Mouse (Mus musculus): ENCODE measurements around the gene Notch4.
A peak's percentile ranks its signal among the peaks of the same experiment; 100 is the strongest.

Notch4 gene

DNA sequence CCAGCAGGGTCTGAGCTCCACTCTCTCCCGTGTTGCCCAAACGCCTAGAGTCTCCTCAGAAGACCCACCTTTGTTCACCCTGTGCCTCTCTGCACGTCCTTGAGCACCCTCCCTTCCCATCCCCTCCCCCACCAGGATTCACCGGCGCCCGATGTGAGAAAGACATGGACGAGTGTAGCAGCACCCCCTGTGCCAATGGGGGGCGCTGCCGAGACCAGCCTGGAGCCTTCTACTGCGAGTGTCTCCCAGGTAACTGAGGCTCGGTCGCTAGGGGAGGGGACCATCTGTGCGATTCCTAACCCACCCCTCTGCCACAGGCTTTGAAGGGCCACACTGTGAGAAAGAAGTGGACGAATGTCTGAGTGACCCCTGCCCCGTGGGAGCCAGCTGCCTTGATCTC, 8.3 kb downstream of the Notch4 start:
- DNase-seq: no peak

- DNase-seq: no peak
Measured at GRCm38 (mm10) chr17:34576577-34576976, 12.5 kb downstream of the Notch4 start.

DNA sequence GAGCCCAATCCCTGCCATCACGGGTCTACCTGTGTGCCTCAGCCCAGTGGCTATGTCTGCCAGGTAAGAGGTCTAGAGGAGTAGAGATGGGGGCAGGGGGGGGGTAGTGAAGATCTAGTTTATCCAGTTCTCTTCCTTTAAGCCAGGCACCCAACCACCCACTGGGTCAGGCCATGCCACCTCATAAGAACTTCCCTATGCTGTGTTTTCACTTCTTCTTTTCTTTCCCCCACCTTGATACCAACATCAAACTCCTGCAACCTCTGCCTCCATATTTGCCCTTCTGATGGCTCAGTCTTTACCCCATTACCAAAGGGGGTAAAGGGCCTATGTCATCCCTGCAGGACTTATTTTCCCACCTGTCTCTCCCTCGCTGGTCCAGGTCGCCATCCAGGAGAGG, 14.0 kb downstream of the Notch4 start:
- no peak for DNase-seq

- DNase-seq: no peak
Measured at GRCm38 (mm10) chr17:34582528-34582927, 18.5 kb downstream of the Notch4 start.

DNA sequence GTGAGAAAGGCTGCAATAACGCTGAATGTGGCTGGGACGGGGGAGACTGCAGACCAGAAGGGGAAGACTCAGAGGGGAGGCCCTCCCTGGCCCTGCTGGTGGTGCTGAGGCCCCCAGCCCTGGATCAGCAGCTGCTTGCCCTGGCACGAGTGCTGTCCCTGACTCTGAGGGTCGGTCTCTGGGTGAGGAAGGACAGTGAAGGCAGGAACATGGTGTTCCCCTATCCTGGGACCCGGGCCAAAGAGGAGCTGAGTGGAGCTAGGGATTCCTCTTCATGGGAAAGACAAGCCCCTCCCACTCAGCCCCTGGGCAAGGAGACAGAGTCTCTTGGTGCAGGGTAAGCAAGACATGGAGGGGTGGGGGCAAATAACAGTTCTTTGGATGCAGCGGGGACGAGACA, 19.3 kb downstream of the Notch4 start:
- no peak for DNase-seq

DNA sequence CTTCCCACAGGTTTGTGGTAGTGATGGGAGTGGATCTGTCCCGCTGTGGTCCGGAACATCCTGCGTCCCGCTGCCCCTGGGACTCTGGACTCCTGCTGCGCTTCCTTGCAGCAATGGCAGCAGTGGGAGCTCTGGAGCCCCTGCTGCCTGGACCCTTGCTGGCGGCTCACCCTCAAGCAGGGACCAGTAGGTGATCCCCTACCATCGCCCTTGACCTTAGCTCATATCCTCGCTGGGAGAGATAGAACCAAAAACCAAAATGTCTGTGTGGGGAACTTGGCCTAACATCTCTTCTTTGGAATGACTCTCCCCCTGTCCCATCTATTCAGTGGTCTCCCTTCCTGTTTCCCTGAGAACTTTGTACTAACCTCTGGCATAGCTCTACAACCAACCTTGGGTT, 19.8 kb downstream of the Notch4 start:
- no peak for DNase-seq

DNA sequence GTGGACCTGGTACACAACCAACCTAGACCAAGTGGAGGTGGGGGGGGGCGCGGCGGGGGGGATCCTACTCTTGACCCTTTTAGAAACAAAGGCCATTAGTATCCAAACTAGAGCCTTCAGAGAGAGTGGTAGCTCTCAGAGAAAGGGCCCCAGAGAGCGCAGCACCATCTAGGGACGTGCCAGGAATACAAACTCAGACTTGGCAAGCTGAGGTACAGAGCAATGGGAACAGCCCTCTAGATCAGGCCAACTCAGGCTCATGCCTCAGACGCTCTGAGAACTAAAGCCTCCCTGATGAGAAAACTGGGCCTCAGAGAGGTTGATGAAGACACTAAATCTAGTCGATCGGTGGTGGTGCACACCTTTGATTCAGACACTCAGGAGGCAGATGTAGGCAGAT, 21.1 kb downstream of the Notch4 start:
- DNase-seq: no peak

GRCm38 (mm10) chr17:34585877-34586771, 22.1 kb downstream of the Notch4 start:
- no peak for DNase-seq

DNA sequence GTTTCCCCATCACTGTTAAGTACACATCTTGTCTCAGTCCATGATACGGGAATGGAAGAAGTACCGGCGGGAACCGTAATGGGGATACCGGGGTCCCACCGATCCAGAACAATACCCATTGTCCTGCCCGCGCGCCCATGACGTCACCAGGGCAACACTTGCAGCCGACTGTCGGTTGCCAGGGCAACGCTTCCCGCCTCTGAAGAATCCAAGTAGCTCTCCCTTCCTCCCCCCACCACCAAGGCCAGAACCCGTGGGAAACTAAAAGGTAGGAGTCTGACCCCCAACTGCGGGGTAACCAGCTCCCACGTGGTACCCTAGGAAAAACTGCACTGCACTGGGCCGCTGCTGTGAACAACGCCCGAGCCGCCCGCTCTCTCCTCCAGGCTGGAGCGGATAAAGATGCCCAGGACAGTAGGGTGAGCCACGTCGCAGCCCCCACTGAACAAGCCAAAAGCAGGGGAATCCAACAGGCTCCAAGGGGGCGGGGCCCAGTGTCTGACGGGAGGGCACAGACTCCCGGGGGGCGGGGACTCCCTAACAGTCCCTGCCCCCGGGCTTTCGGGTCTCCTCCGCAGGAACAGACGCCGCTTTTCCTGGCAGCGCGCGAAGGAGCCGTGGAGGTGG, 22.8 kb downstream of the Notch4 start:
- DNase-seq: peak; percentile 58

- DNase-seq: peak; percentile 98
Measured at GRCm38 (mm10) chr17:34587423-34587811, 23.3 kb downstream of the Notch4 start.

GRCm38 (mm10) chr17:34587814-34588213, 23.7 kb downstream of the Notch4 start:
- DNase-seq: no peak

DNA sequence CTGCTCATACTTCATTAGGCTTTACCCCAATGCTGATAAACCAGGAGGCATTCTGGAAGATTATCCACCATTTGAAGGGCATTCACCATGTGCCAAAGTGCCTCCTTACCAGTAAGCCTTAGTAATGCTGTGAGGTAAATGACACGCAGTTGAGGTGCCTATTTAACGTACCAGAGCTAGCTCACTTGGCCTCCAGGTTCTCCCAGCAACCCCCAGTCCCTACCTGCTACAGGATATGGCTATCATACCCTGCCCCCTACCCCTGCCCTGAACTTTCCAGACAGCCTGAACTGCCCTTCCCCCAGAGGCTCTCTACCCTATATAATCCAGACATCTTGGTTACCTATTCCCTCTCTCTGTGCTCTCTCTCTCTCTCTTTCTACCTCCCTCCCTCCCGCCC, 24.7 kb downstream of the Notch4 start:
- DNase-seq: peak; percentile 39

- peak; percentile 52 for DNase-seq
Measured at GRCm38 (mm10) chr17:34589206-34589605, 25.1 kb downstream of the Notch4 start.

DNA sequence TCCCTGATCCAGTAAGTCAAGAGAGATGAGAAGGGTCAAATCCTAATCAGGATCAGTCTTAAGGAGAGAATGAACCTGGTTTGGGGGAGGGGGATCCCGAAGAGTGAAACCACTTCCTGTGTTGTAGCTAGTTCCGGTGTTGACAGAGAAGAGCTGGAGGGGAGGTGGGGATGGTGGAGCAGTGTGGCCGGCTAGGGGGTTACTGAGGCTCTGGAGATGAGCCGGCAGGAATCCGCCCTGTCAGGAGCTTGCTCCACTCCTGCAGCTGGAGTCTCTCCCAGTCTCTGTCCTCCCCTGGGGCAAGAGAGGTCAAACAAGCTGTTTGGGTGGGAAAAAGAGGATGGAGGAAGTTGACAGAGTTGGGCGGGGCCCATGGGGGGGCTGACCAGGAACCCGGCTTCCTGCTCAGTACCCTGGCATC, 25.6 kb downstream of the Notch4 start, which contains the start of gene Gpsm3:
Gene Gpsm3 (plus strand): TSS at position 126 of the 421 bp plus-strand sequence.
- DNase-seq: peak; percentile 83

- peak; percentile 45 for DNase-seq
Measured at GRCm38 (mm10) chr17:34590154-34590987, 26.3 kb downstream of the Notch4 start.

DNA sequence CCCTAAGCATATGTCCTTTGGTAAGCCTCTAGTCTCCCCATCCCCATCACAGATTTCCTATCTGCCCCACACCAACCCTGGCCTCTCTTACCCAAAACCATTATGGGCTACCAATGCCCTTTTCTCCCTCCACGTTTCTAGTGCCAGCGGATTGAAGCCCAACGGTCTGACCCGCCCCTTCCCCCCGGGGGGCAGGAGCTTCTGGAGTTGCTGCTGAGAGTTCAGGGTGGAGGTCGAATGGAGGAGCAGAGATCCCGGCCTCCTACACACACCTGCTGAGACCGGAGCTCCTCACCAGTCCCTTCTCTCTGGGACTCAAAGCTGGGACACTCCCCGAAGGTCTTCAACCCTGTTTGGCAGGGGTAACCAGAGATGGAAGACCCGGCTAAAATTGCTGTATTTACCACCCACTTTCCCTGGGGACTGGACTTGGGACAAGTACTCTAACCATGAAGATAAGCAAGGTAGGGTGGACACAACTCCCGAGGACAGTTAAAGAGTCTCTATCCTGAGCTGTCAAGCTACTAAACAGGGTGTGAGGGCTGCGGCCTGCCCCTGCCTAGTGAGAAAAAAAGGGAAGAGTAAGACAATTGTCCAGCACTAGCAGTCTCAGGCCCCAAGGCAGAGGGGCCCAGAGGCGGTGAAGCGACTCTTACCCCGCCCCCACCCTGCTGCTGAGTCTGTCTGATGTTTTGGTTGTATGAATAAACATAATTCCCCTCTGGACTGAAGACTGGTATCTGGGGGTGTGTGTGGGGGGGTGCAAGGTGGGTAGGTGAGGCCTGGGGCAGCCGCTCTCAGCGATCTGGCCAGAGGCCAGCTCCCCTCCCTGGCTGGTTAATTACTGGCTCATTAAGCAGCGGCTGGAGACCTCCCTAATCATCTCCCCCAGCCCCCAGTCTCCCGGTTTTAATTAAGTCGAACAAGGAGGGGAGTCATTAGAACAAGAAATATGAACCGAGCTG, 27.2 kb downstream of the Notch4 start, which contains the start of gene Pbx2:
Gene Pbx2 (plus strand): TSS at position 238 of the 965 bp plus-strand sequence.
- peak; percentile 63 for DNase-seq

GRCm38 (mm10) chr17:34591994-34592375, 27.9 kb downstream of the Notch4 start:
- DNase-seq: peak; percentile 91

DNA sequence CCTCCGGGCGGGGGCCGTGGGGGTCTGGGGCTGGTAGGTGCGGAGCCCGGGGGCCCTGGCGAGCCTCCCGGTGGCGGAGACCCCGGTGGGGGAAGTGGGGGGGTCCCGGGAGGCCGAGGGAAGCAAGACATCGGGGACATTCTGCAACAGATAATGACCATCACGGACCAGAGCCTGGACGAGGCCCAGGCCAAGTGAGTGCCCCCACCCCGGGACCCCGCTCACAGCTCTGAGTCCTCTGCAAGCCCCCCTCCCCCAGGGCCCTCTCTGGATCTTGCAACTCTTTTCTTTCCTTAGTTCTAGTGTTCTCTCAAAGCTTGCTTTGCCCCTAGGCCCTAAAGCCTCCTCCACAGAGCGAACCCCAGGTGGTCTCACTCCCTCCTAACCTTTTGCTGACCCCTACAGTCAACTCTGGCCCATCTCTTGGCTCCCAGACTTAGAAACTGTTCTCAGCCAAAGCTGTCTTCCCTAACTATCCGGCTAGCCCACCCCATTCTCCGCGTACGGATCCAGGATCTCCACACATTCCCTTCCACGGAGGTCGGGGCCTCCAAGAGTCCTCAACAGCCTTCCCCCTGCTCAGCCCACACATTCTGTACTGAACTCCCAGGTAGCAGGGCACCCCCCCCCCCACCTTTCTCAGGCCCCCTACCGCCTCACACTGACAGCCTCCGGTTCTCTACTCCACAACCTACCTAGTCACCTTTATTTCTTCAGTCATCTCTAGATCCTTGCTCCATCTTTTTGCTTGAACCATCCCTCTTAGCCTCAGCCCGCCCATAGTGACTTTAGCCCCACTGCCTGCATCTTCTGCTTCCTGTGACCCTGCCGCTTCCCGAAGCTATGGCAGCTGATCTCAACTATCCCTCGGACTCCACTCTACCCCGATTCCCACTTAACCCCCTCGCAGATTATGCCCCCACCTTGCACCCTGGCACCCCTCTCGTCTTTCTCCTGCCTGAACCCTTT, 28.8 kb downstream of the Notch4 start:
- peak; percentile 34 for DNase-seq

DNA sequence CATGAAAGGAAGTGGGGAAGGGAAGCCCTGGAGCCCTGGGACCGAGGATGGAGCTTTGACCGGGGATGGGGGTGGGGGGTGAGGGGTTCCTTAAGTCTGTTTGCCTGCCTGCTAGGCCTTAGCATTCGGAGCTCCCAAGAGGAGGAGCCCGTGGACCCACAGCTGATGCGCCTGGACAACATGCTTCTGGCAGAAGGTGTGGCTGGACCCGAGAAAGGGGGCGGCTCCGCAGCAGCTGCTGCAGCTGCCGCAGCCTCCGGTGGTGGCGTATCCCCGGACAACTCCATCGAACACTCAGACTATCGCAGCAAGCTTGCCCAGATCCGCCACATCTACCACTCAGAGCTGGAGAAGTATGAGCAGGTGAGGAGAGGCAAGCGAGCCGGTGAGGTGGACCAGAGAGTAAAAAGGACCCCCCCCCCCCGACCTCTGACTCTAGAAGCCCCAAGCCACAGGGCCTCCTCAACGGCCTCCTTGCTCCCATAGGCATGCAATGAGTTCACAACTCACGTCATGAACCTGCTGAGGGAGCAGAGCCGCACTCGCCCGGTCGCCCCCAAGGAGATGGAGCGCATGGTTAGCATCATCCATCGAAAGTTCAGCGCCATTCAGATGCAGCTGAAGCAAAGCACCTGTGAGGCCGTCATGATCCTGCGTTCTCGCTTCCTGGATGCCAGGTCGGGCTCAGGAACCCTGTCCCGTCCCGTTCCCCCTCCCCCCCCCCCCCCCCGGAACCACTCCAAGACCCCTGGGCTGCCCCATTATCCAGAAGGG, 29.9 kb downstream of the Notch4 start:
- DNase-seq: no peak

DNA sequence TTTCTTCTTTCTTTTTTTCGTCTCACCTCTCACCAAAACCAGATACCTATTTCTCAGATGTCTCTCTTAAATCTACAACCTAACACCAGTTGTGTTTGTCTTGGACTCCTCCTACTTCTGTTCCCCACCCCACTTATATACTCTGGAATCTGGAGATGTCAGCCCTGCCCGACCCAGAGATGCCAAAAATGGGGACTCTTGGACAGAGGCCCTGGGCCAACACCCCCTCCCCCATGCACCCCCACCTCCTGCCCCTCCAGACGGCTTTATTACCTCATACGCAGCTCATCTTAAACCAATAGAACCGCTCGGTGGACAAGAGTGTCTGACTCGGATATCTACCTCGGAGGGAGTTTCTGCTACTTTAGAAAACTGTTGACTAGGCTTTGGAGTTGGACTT, 32.0 kb downstream of the Notch4 start:
- DNase-seq: no peak

Data from thymus, postnatal 25 days (tissue).